Mouse (Mus musculus): ENCODE data around the gene Olfr98. TPM values are rescaled to one million over a fixed set of nuclear protein-coding genes. Genes with fewer than 3 reads are reported as not detected.

The Olfr98 gene
- total and polyA plus RNA-seq, 3 experiments: not detected

GRCm38 (mm10) chr17:37283360-37283759 is 19.8 kb upstream of the Olfr98 start, which contains the start of gene Olfr99:
Gene Olfr99, minus strand, starts transcription at chr17:37283460.
- no peak for TF ChIP-seq MYB (IDR thresholded peaks at IDR 0.05; ENCODE audit: low read depth, low read length)
- TF ChIP-seq SIN3A (IDR thresholded peaks at IDR 0.05; ENCODE audit: low read length): no peak
- no peak for TF ChIP-seq SMC3 (IDR thresholded peaks at IDR 0.05; ENCODE audit: low read depth, low read length)
- TF ChIP-seq MAX (IDR thresholded peaks at IDR 0.05; ENCODE audit: low read length): no peak
- TF ChIP-seq ZMIZ1 (IDR thresholded peaks at IDR 0.05; ENCODE audit: low read depth, low read length): no peak
- TF ChIP-seq ZC3H11A (IDR thresholded peaks at IDR 0.05; ENCODE audit: low read depth, low read length): no peak
- TF ChIP-seq USF1 (IDR thresholded peaks at IDR 0.05; ENCODE audit: low read depth, low read length): no peak
- no peak for TF ChIP-seq JUND (IDR thresholded peaks at IDR 0.05; ENCODE audit: low read depth, low read length)
- no peak for TF ChIP-seq ETS1 (IDR thresholded peaks at IDR 0.05; ENCODE audit: low read depth, low read length)
- no peak for TF ChIP-seq MEF2A (IDR thresholded peaks at IDR 0.05; ENCODE audit: extremely low read depth, insufficient replicate concordance, low read depth, low read length, poor library complexity, severe bottlenecking)
- no peak for TF ChIP-seq TCF12 (IDR thresholded peaks at IDR 0.05; ENCODE audit: low read depth, low read length)
- TF ChIP-seq NELFE (IDR thresholded peaks at IDR 0.05; ENCODE audit: low read depth, low read length): no peak
- no peak for TF ChIP-seq MYC (IDR thresholded peaks at IDR 0.05; ENCODE audit: low read depth, low read length)
- TF ChIP-seq ZNF384 (IDR thresholded peaks at IDR 0.05; ENCODE audit: low read depth, low read length): no peak
- no peak for TF ChIP-seq MAZ (IDR thresholded peaks at IDR 0.05; ENCODE audit: low read depth, low read length)
- no peak for TF ChIP-seq CTCF (IDR thresholded peaks at IDR 0.05 in 2 of 3, conservative IDR thresholded peaks at IDR 0.05 in 1 of 3; ENCODE audit: control insufficient read depth in 1 of 3, insufficient read depth in 1 of 3, low read depth in 2 of 3, low read length in 3 of 3, poor library complexity in 1 of 3, severe bottlenecking in 1 of 3)
- TF ChIP-seq ELF1 (IDR thresholded peaks at IDR 0.05; ENCODE audit: low read depth, low read length): no peak
- TF ChIP-seq CHD1 (IDR thresholded peaks at IDR 0.05; ENCODE audit: low read depth, low read length): no peak
- TF ChIP-seq GATA1 (IDR thresholded peaks at IDR 0.05; ENCODE audit: low read depth, low read length): no peak
- TF ChIP-seq POLR2A (IDR thresholded peaks at IDR 0.05; ENCODE audit: control insufficient read depth in 1 of 2, insufficient read depth in 1 of 2, low read depth in 1 of 2, low read length in 2 of 2, poor library complexity in 1 of 2): no peak
- no peak for DNase-seq (ENCODE audit: low read depth, low spot score)
- Histone ChIP-seq H3K79me2 (ENCODE audit: control insufficient read depth, insufficient read depth, low read length, poor library complexity) (no peaks in the 10 kb centered on the region), H3K27ac (ENCODE audit: control insufficient read depth, low read depth, low read length) (no peak within 1 kb of the TSS), H3K27me3 (ENCODE audit: control insufficient read depth in 1 of 2, insufficient read depth in 2 of 2, low read length in 2 of 2) (no peaks in the 10 kb centered on the region), H3K9me3 (replicated peaks; ENCODE audit: insufficient read depth, low read length) (no peaks in the 10 kb centered on the region), H3K9ac (ENCODE audit: control insufficient read depth, low read depth, low read length, poor library complexity, severe bottlenecking) (no peak within 1 kb of the TSS), H3K4me1 (ENCODE audit: control insufficient read depth in 1 of 2, insufficient read depth in 2 of 2, low read length in 2 of 2) (no peaks in the 10 kb centered on the region), H3K4me3 (ENCODE audit: control insufficient read depth in 1 of 2, insufficient read depth in 1 of 2, low read depth in 2 of 2, low read length in 2 of 2) (no peak within 1 kb of the TSS), H3K36me3 (ENCODE audit: control insufficient read depth in 1 of 2, insufficient read depth in 2 of 2, low read length in 2 of 2) (no peaks in the 10 kb centered on the region)

- DNase-seq (ENCODE audit: low read depth, low spot score): no peak
- no peaks in the 10 kb centered on the region for H3K27me3 ChIP-seq (ENCODE audit: control insufficient read depth in 1 of 2, insufficient read depth in 2 of 2, low read length in 2 of 2)
- H3K27ac ChIP-seq (ENCODE audit: control insufficient read depth, low read depth, low read length): no peak overlapping the region
- no peak overlapping the region for H3K9ac ChIP-seq (ENCODE audit: control insufficient read depth, low read depth, low read length, poor library complexity, severe bottlenecking)
- peaks cover 0 to 2% of the 10 kb centered on the region in 2 experiments; a peak in 1 of 4 replicates for H3K4me1 ChIP-seq (ENCODE audit: control insufficient read depth in 1 of 2, insufficient read depth in 2 of 2, low read length in 2 of 2)
- no peaks in the 10 kb centered on the region for H3K9me3 ChIP-seq (replicated peaks; ENCODE audit: insufficient read depth, low read length)
- H3K36me3 ChIP-seq (ENCODE audit: control insufficient read depth in 1 of 2, insufficient read depth in 2 of 2, low read length in 2 of 2): no peaks in the 10 kb centered on the region
- no peak overlapping the region for H3K4me3 ChIP-seq (ENCODE audit: control insufficient read depth in 1 of 2, insufficient read depth in 1 of 2, low read depth in 2 of 2, low read length in 2 of 2)
- no peaks in the 10 kb centered on the region for H3K79me2 ChIP-seq (ENCODE audit: control insufficient read depth, insufficient read depth, low read length, poor library complexity)
- TF ChIP-seq RAD21 (IDR thresholded peaks at IDR 0.05; ENCODE audit: low read depth, low read length) (no peak), SIN3A (IDR thresholded peaks at IDR 0.05; ENCODE audit: low read length) (no peak), CHD2 (IDR thresholded peaks at IDR 0.05; ENCODE audit: low read length) (no peak), USF2 (IDR thresholded peaks at IDR 0.05; ENCODE audit: borderline replicate concordance in 1 of 2, insufficient read depth in 1 of 2, low read depth in 1 of 2, low read length in 2 of 2) (no peak), HCFC1 (IDR thresholded peaks at IDR 0.05; ENCODE audit: low read depth, low read length) (no peak), MAFK (IDR thresholded peaks at IDR 0.05; ENCODE audit: borderline replicate concordance, low read depth, low read length) (no peak), NRF1 (IDR thresholded peaks at IDR 0.05; ENCODE audit: insufficient read depth, low read depth, low read length, poor library complexity, severe bottlenecking) (no peak), ZC3H11A (IDR thresholded peaks at IDR 0.05; ENCODE audit: low read depth, low read length) (no peak), MXI1 (IDR thresholded peaks at IDR 0.05; ENCODE audit: low read depth, low read length) (no peak), ETS1 (IDR thresholded peaks at IDR 0.05; ENCODE audit: low read depth, low read length) (no peak), POLR2AphosphoS2 (IDR thresholded peaks at IDR 0.05; ENCODE audit: low read length) (no peak)
Measured at GRCm38 (mm10) chr17:37280331-37280730, 16.8 kb upstream of the Olfr98 start.
